Mouse (Mus musculus) heart, embryonic 11.5 days (tissue): Measurements from ENCODE around the gene Dnal1. TPM values are rescaled to one million over a fixed set of nuclear protein-coding genes. Genes with fewer than 3 reads are reported as not detected.

ENCODE experiments used
- ATAC-seq: fragments of 200-750 bp; cut with Nextera tagmentation; replicated peaks from 2 replicates; pipeline ENCODE4 v1.8.0; 2017; ENCODE audit warnings: moderate library complexity; ENCODE audit not compliant: insufficient number of reproducible peaks, low FRiP score, low TSS enrichment
- H3K27ac ChIP-seq: fragments of 300-500 bp; sonication (generic); 2 replicates; pipeline ENCODE4 v1.5.1; 2014; ENCODE audit warnings: mild to moderate bottlenecking, low read depth, low read length
- H3K27me3 ChIP-seq: fragments of 300-500 bp; sonication (generic); 2 replicates; pipeline ENCODE4 v1.6.1; 2014; ENCODE audit warnings: mild to moderate bottlenecking, low read length, mixed read lengths; ENCODE audit not compliant: control insufficient read depth, insufficient read depth
- H3K36me3 ChIP-seq: fragments of 300-500 bp; sonication (generic); 2 replicates; pipeline ENCODE4 v1.6.1; 2014; ENCODE audit warnings: mild to moderate bottlenecking, low read length, moderate library complexity, mixed read lengths; ENCODE audit not compliant: control insufficient read depth, insufficient read depth
- H3K4me1 ChIP-seq: fragments of 300-500 bp; sonication (generic); 2 replicates; pipeline ENCODE4 v1.6.1; 2014; ENCODE audit warnings: low read length; ENCODE audit not compliant: control insufficient read depth, insufficient read depth
- H3K4me2 ChIP-seq: fragments of 300-500 bp; sonication (generic); 2 replicates; pipeline ENCODE4 v1.6.1; 2014; ENCODE audit warnings: mild to moderate bottlenecking, moderate library complexity
- H3K4me3 ChIP-seq: fragments of 300-500 bp; sonication (generic); 2 replicates; pipeline ENCODE4 v1.5.1; 2014; ENCODE audit warnings: low read depth, low read length
- H3K9ac ChIP-seq: fragments of 300-500 bp; sonication (generic); 2 replicates; pipeline ENCODE4 v1.6.1; 2014; ENCODE audit warnings: mild to moderate bottlenecking, low read depth, low read length, moderate library complexity
- H3K9me3 ChIP-seq: fragments of 300-500 bp; sonication (generic); replicated peaks from 2 replicates; pipeline ENCODE4 v1.6.1; 2016; ENCODE audit warnings: low read length; ENCODE audit not compliant: control insufficient read depth
- WGBS: fragments of 180-500 bp; shearing (Covaris S2); extraction: QIAGEN DNeasy Blood & Tissue Kit; methylation state at CpG from one replicate; pipeline ENCODE4 v1.1.7; 2014; ENCODE audit not compliant: insufficient replicate concordance; 5-methylcytosine and 5-hydroxymethylcytosine counted together
- polyA plus RNA-seq: library from polyadenylated mRNA; unstranded; fragments of >200 nt; fragmentation: Nextera tagmentation; extraction: Ambion mirVana; gene quantifications from 2 replicates; pipeline ENCODE4 v1.2.1, GENCODE M21; 2014

Gene Dnal1
- polyA plus RNA-seq, 1 experiment from 2014 or later, result 2.9 TPM

- peaks cover 76% of the 10 kb centered on the region for H3K4me1 ChIP-seq
- no peak overlapping the region for H3K9ac ChIP-seq
- no peak overlapping the region for H3K4me2 ChIP-seq
- H3K9me3 ChIP-seq, result no peaks in the 10 kb centered on the region
- 58% methylated on average over 10 of the region's 10 CpGs for WGBS
- no peak for ATAC-seq
- H3K27ac ChIP-seq, result no peak overlapping the region
- no peaks in the 10 kb centered on the region for H3K27me3 ChIP-seq
- no peaks in the 10 kb centered on the region for H3K36me3 ChIP-seq
- no peak overlapping the region for H3K4me3 ChIP-seq
These were observed 64.7 kb downstream of the Dnal1 start for GRCm38 (mm10) chr12:84178652-84179445.

- no peak overlapping the region for H3K27ac ChIP-seq
- H3K4me2 ChIP-seq, result peak overlapping the region; percentile 39; the same call in 1 of the 2 replicates
- no peaks in the 10 kb centered on the region for H3K9me3 ChIP-seq
- 62% methylated on average over 3 of the region's 3 CpGs for WGBS
- H3K4me1 ChIP-seq, result peaks cover 68% of the 10 kb centered on the region
- H3K36me3 ChIP-seq, result no peaks in the 10 kb centered on the region
- 0 out of 2 replicates have a peak overlapping the region, but pooled peaks have one; percentile 16 for H3K9ac ChIP-seq
- H3K4me3 ChIP-seq, result no peak overlapping the region
- ATAC-seq, result no peak
- no peaks in the 10 kb centered on the region for H3K27me3 ChIP-seq
These were observed 65.9 kb downstream of the Dnal1 start for GRCm38 (mm10) chr12:84180090-84180489.

GRCm38 (mm10) chr12:84180701-84181435, 66.7 kb downstream of the Dnal1 start:
- no peaks in the 10 kb centered on the region for H3K9me3 ChIP-seq
- no peaks in the 10 kb centered on the region for H3K27me3 ChIP-seq
- ATAC-seq, result peak; percentile 23; the same call in 1 of the 2 replicates
- H3K9ac ChIP-seq, result peak overlapping the region; percentile 30; the same call in 1 of the 2 replicates
- peak overlapping the region; percentile 39 for H3K4me2 ChIP-seq
- WGBS, result 39% methylated on average over 8 of the region's 8 CpGs
- H3K4me3 ChIP-seq, result no peak overlapping the region
- H3K36me3 ChIP-seq, result no peaks in the 10 kb centered on the region
- peak overlapping the region; percentile 11 for H3K27ac ChIP-seq
- peaks cover 62% of the 10 kb centered on the region for H3K4me1 ChIP-seq

- H3K9ac ChIP-seq, result no peak overlapping the region
- peaks cover 61% of the 10 kb centered on the region for H3K4me1 ChIP-seq
- H3K4me2 ChIP-seq, result no peak overlapping the region
- peak overlapping the region; percentile 11; the same call in 1 of the 2 replicates for H3K27ac ChIP-seq
- no peak overlapping the region for H3K4me3 ChIP-seq
- no peak for ATAC-seq
- H3K27me3 ChIP-seq, result no peaks in the 10 kb centered on the region
- H3K9me3 ChIP-seq, result no peaks in the 10 kb centered on the region
- H3K36me3 ChIP-seq, result no peaks in the 10 kb centered on the region
- WGBS, result 86% methylated on average over 6 of the region's 6 CpGs
These were observed 67.8 kb downstream of the Dnal1 start for GRCm38 (mm10) chr12:84181999-84182398.

DNA sequence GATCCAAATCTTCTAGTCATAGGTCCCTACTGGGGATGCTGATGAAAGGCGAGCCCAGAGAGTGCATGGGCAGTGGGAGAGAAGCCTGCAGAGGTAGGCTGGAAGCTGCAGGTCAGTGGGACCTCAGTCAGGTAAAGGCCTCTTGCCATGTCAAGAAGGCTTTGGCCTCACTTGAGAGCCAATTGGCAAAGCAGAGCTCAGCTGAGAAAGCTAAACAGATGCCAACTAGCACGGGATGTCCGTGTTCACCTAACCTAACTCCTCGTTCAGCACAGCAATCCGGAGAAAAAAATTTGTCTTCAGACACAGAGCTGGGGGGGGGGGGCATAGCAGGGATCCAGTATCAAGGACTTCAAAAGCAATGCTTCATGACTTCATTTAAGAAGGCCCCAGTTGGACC, 70.8 kb downstream of the Dnal1 start:
- 72% methylated on average over 5 of the region's 5 CpGs for WGBS
- H3K9ac ChIP-seq, result no peak overlapping the region
- peaks cover 66% of the 10 kb centered on the region for H3K4me1 ChIP-seq
- no peak overlapping the region for H3K4me3 ChIP-seq
- H3K9me3 ChIP-seq, result no peaks in the 10 kb centered on the region
- H3K36me3 ChIP-seq, result no peaks in the 10 kb centered on the region
- no peak overlapping the region for H3K4me2 ChIP-seq
- no peaks in the 10 kb centered on the region for H3K27me3 ChIP-seq
- H3K27ac ChIP-seq, result no peak overlapping the region
- ATAC-seq, result no peak

GRCm38 (mm10) chr12:84185547-84185946, 71.4 kb downstream of the Dnal1 start:
- Histone ChIP-seq H3K27ac (no peak overlapping the region), H3K9me3 (no peaks in the 10 kb centered on the region), H3K4me2 (no peak overlapping the region), H3K36me3 (no peaks in the 10 kb centered on the region), H3K4me3 (no peak overlapping the region), H3K9ac (no peak overlapping the region), H3K27me3 (no peaks in the 10 kb centered on the region), H3K4me1 (peaks cover 66% of the 10 kb centered on the region)
- WGBS, result 57% methylated on average over 6 of the region's 6 CpGs
- ATAC-seq, result no peak

DNA sequence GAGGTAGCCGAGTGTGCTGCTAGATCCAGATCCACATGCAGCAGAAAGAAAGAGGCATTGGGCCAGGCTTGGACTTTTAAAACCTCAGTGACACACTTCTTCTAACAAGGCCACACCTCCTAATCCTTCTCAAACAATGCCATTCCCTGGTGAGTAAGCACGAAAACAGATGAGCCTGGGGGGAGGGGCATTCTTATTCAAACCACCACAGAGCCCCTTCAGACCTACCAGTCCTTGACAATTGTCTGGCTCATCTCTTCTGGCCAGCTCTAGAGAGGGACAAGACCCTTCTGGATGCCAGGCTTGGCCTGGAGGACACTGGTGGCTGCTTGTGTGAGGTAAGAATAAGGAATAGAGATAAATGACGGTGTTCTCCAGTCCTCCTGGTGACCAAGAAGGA, 72.4 kb downstream of the Dnal1 start:
- H3K27me3 ChIP-seq, result no peaks in the 10 kb centered on the region
- no peak for ATAC-seq
- H3K9me3 ChIP-seq, result no peaks in the 10 kb centered on the region
- no peaks in the 10 kb centered on the region for H3K36me3 ChIP-seq
- 83% methylated on average over 3 of the region's 3 CpGs for WGBS
- H3K4me3 ChIP-seq, result no peak overlapping the region
- H3K27ac ChIP-seq, result no peak overlapping the region
- peaks cover 62% of the 10 kb centered on the region for H3K4me1 ChIP-seq
- H3K4me2 ChIP-seq, result no peak overlapping the region
- H3K9ac ChIP-seq, result no peak overlapping the region

DNA sequence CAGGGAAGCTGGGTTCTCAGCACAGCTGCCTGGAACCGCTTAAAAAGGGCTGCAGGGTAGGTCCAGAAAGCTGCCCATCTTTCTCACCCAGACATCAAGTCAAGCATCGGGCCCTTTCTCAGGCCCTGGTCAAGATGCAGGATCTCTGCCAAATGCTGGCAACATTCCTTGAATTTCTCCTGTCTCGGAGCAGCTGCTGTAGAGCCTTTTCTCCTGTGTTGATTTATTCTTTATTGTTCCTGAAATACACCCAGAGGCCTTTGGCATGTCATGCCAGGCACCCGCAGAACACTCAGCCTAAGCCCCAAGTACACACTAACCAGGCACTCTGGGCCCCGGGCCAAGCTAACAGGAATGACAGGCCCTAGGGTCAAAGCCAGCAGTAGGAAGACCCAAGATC, 72.8 kb downstream of the Dnal1 start:
- no peak overlapping the region for H3K4me2 ChIP-seq

More for the DNA sequence above, 72.8 kb downstream of the Dnal1 start:
- Histone ChIP-seq H3K9me3 (no peaks in the 10 kb centered on the region), H3K27ac (no peak overlapping the region), H3K27me3 (no peaks in the 10 kb centered on the region), H3K36me3 (no peaks in the 10 kb centered on the region), H3K4me1 (peaks cover 62% of the 10 kb centered on the region), H3K9ac (no peak overlapping the region), H3K4me3 (no peak overlapping the region)
- no peak for ATAC-seq
- 70% methylated on average over 5 of the region's 5 CpGs for WGBS
